Mouse (Mus musculus): ENCODE measurements around the gene Cilp.
"Not testable (repeated sequence)": the region's sequence is repeated elsewhere in the genome, so short reads cannot be mapped to it uniquely, and the experiment has no call there.

Gene Cilp

GRCm38 (mm10) chr9:65264959-65265358 lies at the start of gene Cilp:
TSS of gene Cilp (plus strand) at chr9:65265180.
- DNase-seq (ENCODE audit: low read depth, low spot score) = no peak

- DNase-seq (ENCODE audit: low read depth, low spot score) = no peak
Measured at GRCm38 (mm10) chr9:65215494-65216126, 49.4 kb upstream of the Cilp start.

GRCm38 (mm10) chr9:65216972-65217371 lies 48.0 kb upstream of the Cilp start:
- no peak for DNase-seq (ENCODE audit: low read depth, low spot score)

- no peak for DNase-seq (ENCODE audit: low read depth, low spot score)
Measured at GRCm38 (mm10) chr9:65217661-65218060, 47.3 kb upstream of the Cilp start.

GRCm38 (mm10) chr9:65218916-65219315 lies 46.1 kb upstream of the Cilp start:
- no peak for DNase-seq (ENCODE audit: low read depth, low spot score)

- DNase-seq (ENCODE audit: low read depth, low spot score) = not testable (repeated sequence)
Measured at GRCm38 (mm10) chr9:65220398-65220797, 44.6 kb upstream of the Cilp start.

GRCm38 (mm10) chr9:65223927-65224326 lies 41.1 kb upstream of the Cilp start:
- no peak for DNase-seq (ENCODE audit: low read depth, low spot score)

- DNase-seq (ENCODE audit: low read depth, low spot score) = no peak
Measured at GRCm38 (mm10) chr9:65225795-65226194, 39.2 kb upstream of the Cilp start.

GRCm38 (mm10) chr9:65230250-65230649 lies 34.7 kb upstream of the Cilp start:
- DNase-seq (ENCODE audit: low read depth, low spot score) = no peak

- DNase-seq (ENCODE audit: low read depth, low spot score) = no peak
Measured at GRCm38 (mm10) chr9:65231284-65231683, 33.7 kb upstream of the Cilp start.

GRCm38 (mm10) chr9:65233243-65233985 lies 31.6 kb upstream of the Cilp start:
- no peak for DNase-seq (ENCODE audit: low read depth, low spot score)

GRCm38 (mm10) chr9:65234734-65235133 lies 30.2 kb upstream of the Cilp start:
- DNase-seq (ENCODE audit: low read depth, low spot score) = no peak

- no peak for DNase-seq (ENCODE audit: low read depth, low spot score)
Measured at GRCm38 (mm10) chr9:65235601-65236000, 29.4 kb upstream of the Cilp start.

- no peak for DNase-seq (ENCODE audit: low read depth, low spot score)
Measured at GRCm38 (mm10) chr9:65237616-65238015, 27.4 kb upstream of the Cilp start.

GRCm38 (mm10) chr9:65238191-65238760 lies 26.7 kb upstream of the Cilp start:
- no peak for DNase-seq (ENCODE audit: low read depth, low spot score)

GRCm38 (mm10) chr9:65239176-65239575 lies 25.8 kb upstream of the Cilp start:
- DNase-seq (ENCODE audit: low read depth, low spot score) = no peak

GRCm38 (mm10) chr9:65239731-65240130 lies 25.2 kb upstream of the Cilp start:
- no peak for DNase-seq (ENCODE audit: low read depth, low spot score)

- no peak for DNase-seq (ENCODE audit: low read depth, low spot score)
Measured at GRCm38 (mm10) chr9:65240587-65240986, 24.4 kb upstream of the Cilp start.

GRCm38 (mm10) chr9:65241973-65242372 lies 23.0 kb upstream of the Cilp start:
- DNase-seq (ENCODE audit: low read depth, low spot score) = no peak

- DNase-seq (ENCODE audit: low read depth, low spot score) = no peak
Measured at GRCm38 (mm10) chr9:65243249-65243648, 21.7 kb upstream of the Cilp start.

GRCm38 (mm10) chr9:65244036-65244806 lies 20.8 kb upstream of the Cilp start:
- DNase-seq (ENCODE audit: low read depth, low spot score) = no peak
